Mouse (Mus musculus): ENCODE data around the gene Tcf12.

Tcf12 gene

DNA sequence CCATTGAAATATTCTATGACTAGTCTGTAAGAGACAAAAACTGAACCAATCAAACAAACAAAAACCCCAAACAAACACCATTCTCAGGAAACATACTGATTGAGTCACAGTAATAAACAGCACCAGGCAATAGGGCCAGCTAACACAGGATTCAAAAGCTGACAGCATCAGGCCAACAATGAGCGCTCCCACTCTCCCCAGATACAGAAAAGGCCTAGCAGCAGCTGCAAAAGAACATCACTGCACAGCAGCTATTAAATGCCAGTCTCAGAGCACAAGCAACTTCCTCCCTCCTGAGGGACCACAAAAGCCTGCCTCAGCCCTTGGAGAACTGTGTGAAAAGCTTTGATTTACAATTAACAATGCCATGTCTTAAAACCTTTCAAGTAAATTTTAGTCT is 214.3 kb downstream of the Tcf12 start:
- DNase-seq: no peak

DNA sequence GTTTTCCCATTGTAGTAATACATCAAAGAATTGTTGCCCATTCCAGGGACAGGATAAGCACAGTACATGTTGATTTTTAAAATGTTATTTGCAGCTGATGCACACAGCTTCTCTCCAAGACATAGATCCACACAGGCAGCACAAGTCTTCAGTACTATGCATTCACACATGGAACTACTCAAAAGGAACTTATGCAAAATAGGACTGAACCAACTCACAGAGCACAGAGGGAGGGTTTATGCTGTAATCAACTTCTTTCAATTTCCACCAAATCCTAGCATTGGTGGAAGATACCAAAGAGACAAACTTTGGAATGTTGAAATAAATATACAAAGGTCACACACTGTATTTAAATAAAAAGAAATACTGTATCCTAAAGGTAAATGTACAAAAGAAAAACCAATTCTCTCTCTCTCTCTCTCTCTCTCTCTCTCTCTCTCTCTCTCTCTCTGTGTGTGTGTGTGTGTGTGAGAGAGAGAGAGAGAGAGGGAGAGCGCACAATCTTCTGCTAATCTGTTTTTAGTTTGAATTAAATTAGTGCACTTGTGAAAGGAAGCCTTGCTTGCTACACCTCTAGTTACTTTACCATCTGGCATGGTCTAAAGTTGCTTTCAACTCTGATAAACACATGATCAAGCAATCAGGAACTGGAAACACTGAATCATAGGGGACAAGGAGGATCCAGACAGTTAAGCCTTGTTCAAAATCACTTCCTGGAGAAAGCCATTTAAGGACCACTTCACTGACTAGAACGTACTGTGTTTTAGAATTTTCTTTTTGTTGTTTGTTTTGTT is 215.5 kb downstream of the Tcf12 start:
- DNase-seq: peak; percentile 14

DNA sequence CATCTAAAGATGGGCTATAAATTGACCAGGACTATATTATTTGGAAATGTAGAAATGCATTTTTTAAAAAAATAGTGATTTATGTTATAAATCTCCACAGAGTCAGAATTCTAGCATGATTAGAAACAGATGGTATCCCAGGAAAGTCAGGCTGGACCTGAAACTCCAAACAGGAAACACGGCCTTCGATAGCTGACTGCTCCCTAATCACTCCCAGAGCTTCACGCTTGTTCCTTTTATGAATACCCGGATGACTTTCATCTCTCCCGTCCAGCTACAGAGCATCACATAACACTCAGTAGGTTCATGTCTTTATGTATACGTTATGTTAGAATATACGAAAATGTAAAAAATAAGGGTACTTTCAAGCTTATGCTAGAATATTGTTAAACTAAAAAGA is 216.4 kb downstream of the Tcf12 start:
- peak; percentile 11 for DNase-seq

DNA sequence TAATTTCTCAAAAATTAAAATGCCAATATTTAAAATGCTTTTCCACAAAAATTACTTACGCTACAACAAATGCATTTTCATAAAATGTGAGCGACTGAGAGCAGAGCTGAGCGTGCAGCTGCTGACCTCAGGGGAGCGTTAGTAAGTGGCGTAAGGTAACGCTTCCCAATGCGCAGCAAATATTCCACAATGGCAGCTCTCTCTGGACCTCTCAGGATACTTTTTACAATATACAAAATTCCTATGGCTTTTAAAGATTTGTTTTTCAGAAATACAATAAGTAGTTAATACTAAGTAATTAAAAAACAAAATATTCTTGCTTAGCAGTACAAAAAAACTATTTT is 216.8 kb downstream of the Tcf12 start:
- no peak for DNase-seq

DNA sequence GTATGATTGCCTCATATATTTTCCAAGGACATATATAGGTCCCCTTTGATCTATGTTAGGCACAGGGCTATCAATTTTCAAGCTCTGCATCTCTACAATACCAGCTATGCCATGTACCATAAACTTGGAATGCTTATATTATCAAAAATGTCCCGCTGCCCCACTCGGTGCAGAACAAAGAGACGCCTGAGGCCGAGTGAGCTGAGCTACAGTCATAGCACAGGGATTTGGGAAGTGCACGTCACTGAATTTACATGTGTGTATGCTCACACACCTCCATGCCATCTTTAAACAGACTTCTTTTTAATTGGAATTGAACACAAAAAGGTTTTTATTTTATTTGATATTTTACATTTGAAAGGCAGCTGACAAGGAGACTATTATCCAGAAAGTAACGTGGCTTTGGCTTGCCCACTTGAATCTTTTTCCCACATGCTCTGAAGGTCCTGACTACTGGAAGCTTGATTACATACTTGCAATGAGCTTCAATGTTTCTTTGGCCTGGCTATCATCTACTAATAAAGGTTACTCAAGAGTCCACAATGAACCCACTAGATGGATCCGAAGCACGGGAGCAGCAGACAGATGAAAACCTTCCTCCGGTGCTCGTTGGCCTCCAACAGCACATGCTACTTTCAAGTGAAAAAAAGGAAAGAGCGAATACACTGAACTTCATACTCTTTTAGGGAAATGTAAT is 217.3 kb downstream of the Tcf12 start:
- no peak for DNase-seq

DNA sequence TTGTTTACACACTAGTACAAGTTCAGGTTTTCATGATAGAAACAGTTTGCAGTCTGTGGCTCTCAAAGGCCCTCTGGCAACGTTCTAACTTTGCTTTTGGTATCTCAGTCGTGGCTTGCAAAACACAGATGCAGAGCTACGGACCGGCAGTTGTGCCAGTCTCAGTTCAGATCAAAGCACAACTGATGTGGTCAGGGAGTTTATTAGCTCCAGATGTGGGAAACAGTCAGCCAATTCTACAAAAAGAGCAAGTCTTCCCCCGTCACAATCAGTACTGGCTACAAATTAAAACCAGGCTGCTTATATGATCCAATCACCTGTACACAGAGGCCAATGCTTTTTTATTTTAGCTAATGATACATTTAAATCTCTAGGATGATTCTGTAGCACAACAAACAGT is 223.2 kb downstream of the Tcf12 start:
- peak; percentile 18 for DNase-seq

DNA sequence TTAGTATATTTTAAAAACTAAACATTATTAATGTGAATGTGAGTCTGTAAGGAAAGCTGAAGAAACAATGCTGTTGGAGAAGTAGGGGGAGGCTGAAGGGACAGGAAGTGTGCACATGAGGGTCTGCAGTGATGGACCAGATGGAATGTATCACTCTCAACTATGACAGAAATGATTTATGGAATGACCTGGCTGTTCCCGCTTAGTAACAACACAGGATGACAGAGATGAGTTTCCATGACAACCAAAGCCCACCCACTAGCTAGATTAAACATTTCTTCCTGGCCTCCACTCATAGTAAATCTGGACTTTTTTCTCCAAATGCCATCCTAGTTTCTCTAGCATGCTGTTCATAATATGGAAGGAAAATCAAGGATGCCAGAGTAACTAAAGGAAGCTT is 231.0 kb downstream of the Tcf12 start:
- DNase-seq: peak; percentile 66

DNA sequence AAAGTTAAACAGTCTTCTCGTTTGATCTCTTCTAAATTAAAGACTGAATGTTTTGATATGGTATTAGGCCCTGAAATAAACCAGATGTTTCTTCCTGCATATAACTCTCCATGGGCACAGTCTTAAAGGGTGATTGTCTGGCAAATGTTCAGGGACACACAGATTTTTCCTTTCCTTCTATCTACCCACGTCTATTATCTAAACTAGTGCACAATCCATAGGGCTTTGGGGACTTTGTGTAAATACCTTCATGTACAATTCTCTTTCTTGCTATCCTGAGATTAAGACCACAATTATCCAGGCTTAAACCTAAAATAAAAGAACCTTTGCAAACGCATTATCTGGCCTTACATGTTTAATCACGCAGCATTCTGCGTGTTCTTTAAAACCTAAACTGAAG is 231.7 kb downstream of the Tcf12 start:
- no peak for DNase-seq

DNA sequence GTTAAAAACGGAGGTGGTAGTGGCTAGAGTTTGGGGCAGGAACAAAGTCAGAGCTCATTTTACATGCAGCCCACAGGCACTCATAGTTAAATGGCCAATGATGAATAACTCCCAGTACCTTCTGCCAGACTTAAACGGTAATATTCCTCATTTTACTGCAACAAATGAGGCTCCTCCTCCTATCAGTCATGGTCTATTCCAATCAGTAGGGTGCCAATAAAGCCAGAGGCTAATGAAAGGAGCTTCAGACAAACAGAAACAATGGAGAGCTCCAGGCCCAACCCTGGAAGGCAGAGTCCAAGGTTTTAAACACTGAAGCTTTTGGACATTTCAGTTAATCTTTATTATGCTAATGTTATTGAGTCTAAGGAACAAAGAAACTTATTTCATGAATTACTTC is 232.3 kb downstream of the Tcf12 start:
- no peak for DNase-seq

DNA sequence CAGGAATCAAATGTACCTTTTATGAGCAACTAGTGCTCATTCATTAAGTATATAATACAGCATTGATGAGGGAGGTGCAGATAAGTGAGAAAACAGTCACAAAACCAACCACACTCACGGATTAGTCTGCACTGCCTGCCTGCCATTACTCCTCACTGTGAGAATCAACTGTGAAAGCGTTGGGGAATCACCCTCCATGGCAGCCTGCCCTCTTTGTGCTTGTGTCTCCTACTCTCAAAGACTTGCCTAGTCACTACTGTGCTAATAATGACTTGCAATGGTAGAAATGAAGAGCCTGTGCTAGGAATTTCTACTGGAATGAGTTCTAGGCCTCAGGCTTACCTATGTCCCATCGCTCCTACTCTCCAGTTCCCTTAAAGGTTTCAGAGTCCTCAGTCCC is 233.8 kb downstream of the Tcf12 start:
- DNase-seq: peak; percentile 47

DNA sequence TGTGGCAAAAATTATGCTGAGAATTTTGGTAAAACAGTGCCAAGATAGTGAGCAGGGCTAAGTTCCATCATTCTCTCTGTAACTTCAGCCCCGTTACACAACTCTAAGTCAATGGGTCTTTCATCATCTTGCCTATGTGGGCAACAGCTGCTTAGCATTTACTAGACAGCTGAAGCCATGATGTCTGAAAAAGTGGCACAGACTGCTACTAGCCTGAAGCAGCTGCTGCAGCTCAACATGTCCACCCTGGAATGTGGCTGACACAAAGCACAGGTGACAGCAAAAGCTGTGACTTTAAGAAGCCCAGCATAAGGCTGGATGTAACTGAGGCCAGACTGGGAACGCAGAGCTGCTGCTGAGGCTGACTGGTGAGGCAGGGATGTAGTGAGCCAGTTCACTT is 236.9 kb downstream of the Tcf12 start:
- DNase-seq: peak; percentile 66

DNA sequence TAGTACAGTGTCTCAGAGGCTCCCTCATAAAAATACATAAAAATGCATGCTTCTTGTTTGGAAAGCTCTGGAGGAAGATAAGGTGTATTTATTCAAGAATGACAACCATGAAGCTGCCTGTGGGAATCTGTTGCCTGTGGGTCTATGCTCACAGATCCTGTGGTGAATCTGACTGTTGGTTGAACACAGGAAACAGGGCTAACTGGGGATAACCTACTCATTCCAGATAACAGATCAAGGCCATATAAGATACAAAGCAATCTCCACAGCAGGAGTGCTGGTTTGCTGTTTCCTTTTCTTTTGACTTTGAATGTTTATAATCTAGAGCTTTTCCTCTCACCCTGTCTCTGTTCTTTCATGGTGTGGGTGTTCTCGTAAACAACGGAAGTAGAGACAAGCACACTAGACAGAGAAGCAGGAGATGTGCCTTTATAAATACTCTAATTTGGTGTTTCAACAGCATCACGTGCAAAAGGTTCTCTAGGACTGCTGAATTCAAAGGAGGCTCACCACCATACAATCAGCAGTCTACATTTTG is 237.6 kb downstream of the Tcf12 start:
- peak; percentile 19 for DNase-seq

DNA sequence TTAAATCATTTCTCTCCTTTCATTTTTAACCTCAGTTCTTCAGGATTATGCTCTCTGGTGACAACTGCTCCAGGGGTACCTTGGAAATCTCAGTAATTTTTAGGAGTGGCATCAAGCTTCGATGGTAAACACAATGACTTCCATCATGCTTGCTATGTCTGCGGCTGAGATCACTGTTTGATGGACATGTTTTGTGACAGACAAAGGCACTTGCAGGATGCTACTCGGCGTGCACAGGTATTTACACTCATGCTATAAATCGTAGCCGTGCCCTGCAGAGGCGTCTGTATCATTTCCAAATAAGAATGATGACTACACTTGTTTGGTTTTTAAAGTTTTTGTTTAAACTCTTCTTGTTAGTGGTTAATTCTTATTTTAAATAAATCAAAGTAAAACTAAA is 248.3 kb downstream of the Tcf12 start:
- no peak for DNase-seq

DNA sequence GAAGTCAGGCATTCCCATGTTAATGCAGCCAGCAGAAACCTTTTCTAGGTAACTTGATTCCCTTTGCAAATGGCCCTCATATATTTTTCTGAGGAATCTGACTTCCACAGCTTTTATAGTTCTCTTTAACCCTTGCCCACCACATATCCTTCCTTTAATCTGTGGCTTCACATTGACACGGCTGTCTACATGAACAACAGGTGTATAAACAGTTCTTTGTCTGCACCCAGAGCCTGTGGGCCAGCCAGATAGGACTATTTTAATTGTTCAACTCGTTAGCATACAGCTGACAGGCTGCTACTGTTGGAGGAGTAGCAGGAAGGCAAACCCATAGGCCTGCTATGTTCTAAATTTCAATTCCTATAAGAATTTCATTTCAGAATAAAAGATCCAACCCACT is 250.0 kb downstream of the Tcf12 start:
- no peak for DNase-seq

DNA sequence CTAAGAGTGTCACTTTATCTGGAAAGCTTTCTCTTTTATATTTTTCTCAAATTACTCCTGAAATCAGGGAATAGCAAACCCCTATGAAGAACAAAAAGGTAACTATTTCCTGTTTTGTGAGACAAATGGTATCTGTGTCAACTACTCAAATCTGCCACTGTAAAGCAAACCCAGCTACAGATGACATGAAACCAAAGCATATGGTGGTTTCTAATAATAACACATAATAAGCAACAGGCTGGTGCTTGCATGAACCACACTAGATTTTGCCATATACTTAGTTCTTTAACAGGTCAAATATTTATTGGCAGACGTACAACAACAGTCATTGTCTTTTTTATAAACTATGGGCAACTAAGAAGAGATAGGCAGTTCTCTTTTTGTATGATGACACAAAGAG is 253.7 kb downstream of the Tcf12 start:
- DNase-seq: no peak

DNA sequence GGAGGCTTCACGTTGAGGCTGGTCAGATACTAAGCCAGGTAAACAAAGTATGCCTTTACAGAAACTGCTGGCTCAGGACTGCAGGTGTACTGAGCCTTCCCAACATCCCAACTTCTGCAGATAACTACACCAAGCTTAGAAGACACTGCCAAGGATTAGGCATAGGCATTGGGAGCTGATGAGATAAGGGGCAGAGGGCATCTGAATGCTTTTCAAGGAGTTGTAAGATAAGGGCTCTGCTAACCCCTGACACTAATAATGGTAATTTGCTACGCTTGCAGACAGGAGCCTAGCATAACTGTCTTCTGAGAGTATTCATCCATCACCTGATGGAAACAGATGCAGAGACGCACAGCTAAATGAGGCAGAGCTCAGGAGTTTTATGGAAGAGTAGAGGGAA is 257.8 kb downstream of the Tcf12 start:
- no peak for DNase-seq

DNA sequence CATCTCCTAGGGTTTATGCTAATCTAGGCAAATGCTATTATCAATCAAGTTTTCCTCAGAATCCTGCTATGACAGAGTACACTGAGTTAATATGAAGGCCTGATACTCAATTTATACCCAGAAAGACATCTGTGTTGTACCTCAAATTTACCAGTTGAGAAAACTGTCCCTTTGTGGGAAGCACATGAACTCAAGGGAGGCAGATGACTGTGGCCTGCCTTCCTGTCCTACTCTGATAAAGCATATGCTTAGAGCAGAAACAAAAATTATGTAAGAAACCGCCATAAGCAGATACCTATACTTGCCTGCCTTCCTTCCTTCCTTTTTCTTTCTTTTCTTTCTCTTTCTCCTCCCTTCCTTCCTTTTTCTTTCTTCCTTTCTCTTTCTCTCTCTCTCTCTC is 261.4 kb downstream of the Tcf12 start:
- DNase-seq: no peak

DNA sequence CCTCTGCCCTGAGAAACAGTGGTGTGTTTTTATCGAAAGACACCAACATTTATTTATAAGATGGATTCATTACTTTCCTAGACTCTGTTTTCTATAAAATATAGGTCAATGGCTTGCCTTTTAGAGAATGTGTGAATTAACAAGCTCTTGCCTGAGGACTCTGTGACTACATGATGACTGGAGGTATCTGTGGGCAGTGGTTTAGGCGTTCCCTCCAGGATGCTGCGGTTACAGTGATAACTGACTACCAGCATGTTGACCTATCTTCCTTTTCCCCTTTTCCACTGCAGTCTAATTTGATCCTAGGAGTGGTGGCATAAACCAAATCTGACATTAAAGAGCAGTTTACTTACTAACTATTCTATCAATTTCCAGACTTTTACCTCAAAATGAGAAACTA is 263.3 kb downstream of the Tcf12 start:
- no peak for DNase-seq

DNA sequence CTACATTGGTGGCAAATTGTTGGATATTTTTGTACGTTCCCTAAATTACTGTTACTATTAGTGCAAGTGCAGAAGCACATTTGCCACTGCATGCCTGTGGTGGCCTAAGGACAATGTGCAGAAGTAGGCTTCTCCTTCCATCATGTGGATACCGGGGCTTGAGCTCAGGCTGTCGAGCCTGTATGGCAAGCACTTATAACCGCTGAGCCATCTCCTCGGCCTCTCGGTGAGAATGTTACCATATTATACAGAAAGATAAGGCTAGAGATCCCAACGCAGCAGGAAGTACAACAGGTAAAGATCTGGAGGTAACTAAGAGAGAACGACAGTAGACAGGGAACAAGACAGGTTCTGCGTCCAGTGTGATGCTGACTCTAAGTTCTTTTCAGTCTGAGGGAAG is 263.8 kb downstream of the Tcf12 start:
- DNase-seq: no peak

DNA sequence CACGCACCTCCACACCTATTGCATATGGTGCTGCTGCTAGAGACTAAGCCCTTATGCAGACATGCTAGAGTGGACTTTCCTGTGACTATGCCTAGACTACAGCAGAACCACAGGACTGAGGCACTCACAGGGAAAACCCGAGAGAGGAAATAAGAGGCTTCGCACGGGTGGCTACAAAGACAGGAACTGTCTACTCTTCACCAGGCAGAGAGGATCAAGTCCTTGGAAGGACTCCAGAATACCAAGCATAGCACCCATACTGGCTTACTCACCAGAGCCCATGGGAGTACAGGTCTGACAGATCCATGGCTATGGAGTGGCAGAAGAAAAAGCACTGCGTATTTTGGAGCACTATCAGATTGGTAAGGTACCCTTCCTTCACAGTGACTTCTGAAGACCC is 269.8 kb downstream of the Tcf12 start:
- DNase-seq: no peak

DNA sequence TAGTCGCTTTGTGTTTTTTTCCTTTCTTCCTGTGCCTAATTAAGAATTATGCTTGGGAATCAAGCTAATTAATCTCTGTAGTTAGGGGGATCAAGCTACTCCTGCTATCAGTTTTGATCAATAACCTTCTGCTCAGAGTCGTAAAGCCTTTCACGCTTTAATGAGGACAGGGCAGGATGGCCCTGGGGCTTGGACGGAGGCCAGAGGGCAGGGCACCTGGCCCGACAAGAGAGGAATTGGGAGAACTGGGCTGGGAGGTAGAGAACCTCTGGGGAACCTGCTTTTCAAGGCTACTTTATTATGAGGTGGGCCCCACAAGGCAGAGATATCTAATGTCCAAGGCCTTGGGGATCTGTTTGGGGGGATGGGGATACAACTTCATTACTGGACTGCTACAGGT is 274.3 kb downstream of the Tcf12 start:
- DNase-seq: no peak

DNA sequence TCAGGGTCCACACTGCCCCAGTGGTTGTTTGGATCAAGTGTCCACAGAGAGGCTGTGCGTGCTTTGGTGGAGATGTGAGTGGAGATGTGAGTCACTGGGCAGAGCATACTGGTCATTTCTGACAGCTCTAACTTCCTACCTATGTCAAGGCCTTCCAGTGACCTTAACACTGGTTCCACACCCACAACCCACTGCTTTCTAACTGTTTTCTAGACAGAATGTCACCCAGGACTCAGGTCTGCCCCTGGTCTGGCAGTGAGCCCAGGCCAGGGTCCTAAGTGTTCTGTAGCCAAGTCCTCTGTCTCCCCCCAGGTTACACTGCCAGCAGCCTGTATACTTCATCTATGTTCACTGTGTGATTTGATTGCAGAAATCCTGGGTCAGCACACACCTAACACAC is 275.3 kb downstream of the Tcf12 start:
- DNase-seq: no peak

DNA sequence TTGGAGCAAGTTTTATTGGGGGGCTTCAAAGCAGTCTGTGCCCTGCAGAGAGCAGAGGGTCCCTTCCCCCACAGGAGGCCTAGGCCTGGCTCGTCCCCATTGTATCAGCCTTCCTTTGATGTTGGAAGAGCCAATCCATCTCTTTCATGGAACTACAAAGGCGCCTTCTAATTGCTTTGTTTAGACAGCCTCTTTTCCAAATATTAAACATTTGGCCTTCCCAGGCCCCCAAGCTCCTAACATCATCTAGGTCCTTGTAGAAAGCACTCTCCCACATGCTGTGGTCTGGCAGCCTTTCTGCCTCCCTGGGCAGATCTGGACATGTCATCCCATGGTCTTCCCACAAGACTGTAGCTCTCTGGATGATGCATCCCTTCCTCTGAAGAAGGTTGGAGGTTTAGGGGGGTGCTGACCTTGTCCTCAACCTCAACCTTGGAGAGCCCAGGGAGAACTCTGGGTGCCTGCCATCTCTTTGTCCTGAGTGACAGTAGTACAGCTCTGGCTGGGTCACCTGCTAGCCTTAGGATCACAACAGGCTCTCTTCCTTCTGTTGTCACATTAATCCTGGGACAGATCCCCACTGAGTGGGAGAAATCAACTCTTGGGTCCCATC is 276.4 kb downstream of the Tcf12 start:
- peak; percentile 59 for DNase-seq

DNA sequence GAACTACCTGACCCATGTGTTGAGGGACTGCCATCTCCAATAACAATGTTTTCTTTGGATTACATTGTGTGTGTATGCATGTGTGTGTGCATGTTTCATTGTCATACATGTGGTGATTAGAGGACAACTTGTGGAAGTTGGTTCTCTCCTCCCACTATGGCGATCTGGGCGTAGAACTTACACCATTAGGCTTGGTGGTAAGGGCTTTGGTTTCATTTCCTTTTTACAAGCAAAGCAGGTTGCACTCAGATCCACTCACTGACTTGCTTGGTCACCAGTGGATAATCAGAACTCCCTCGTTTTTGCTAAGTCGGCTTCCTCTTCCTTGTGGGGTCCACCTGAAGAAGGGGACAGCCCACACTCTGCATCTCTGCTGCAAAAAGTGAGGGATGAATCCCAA is 277.0 kb downstream of the Tcf12 start:
- no peak for DNase-seq

Data from lung, postnatal 10 days (tissue).